Mouse (Mus musculus): Measurements from ENCODE around the gene Nlrp2.

The Nlrp2 gene

GRCm38 (mm10) chr7:5350935-5351334, at the start of gene Nlrp2:
TSS of gene Nlrp2 (minus strand) at chr7:5351035.
- DNase-seq (ENCODE audit: low spot score in 2 of 2), result no peak

GRCm38 (mm10) chr7:5366724-5367123, 15.9 kb upstream of the Nlrp2 start:
- DNase-seq (ENCODE audit: low spot score in 2 of 2), result no peak

- no peak for DNase-seq (ENCODE audit: low spot score in 2 of 2)
Observed at GRCm38 (mm10) chr7:5363599-5363998, 12.8 kb upstream of the Nlrp2 start.

- DNase-seq (ENCODE audit: low spot score in 2 of 2), result no peak
Observed at GRCm38 (mm10) chr7:5350237-5350636, 598 bp downstream of the Nlrp2 start, which contains the start of gene Gm5065. TSS of gene Gm5065 (plus strand) at chr7:5350537.

GRCm38 (mm10) chr7:5327511-5327910, 23.3 kb downstream of the Nlrp2 start:
- no peak for DNase-seq (ENCODE audit: low spot score in 2 of 2)

- DNase-seq (ENCODE audit: low spot score in 2 of 2), result no peak
Observed at GRCm38 (mm10) chr7:5288281-5288680, 62.6 kb downstream of the Nlrp2 start.

- DNase-seq (ENCODE audit: low spot score in 2 of 2), result no peak
Observed at GRCm38 (mm10) chr7:5263051-5263450, 87.8 kb downstream of the Nlrp2 start.
